Mouse (Mus musculus) cerebellum, postnatal 36 days (tissue): Measurements from ENCODE around the gene Zic4.

Experiments
- DNase-seq, 2 experiments: peaks; one replicate each; pipeline ENCODE4 v3.0.0; 2021 to 2022; ENCODE audit warnings: mixed read lengths in 2 of 2

Zic4 gene

GRCm38 (mm10) chr9:91380458-91380914, 18.3 kb downstream of the Zic4 start:
- peak; percentile 60 to 72 for DNase-seq

GRCm38 (mm10) chr9:91381284-91382110, 19.3 kb downstream of the Zic4 start:
- peak; percentile 90 to 92 for DNase-seq

GRCm38 (mm10) chr9:91382111-91382379, 19.8 kb downstream of the Zic4 start:
- no peak for DNase-seq

- peak; percentile 45 to 69 for DNase-seq
Measured at GRCm38 (mm10) chr9:91382471-91383255, 20.4 kb downstream of the Zic4 start.

- peak; percentile 72 to 76 for DNase-seq
Measured at GRCm38 (mm10) chr9:91383441-91384135, 21.4 kb downstream of the Zic4 start.

GRCm38 (mm10) chr9:91384136-91384500, 21.9 kb downstream of the Zic4 start:
- peak; percentile 59 for DNase-seq

GRCm38 (mm10) chr9:91384693-91385560, 22.7 kb downstream of the Zic4 start:
- DNase-seq: no peak

- DNase-seq: peak in 1 of 2 experiments; percentile 30
Measured at GRCm38 (mm10) chr9:91385561-91386430, 23.6 kb downstream of the Zic4 start.

- DNase-seq: peak; percentile 43 to 60
Measured at GRCm38 (mm10) chr9:91386502-91386890, 24.3 kb downstream of the Zic4 start.

GRCm38 (mm10) chr9:91386891-91387739, 24.9 kb downstream of the Zic4 start:
- DNase-seq: peak; percentile 41 to 69

- no peak for DNase-seq
Measured at GRCm38 (mm10) chr9:91387740-91388080, 25.5 kb downstream of the Zic4 start.

GRCm38 (mm10) chr9:91388173-91388572, 26.0 kb downstream of the Zic4 start:
- no peak for DNase-seq

GRCm38 (mm10) chr9:91393376-91394068, 31.3 kb downstream of the Zic4 start:
- no peak for DNase-seq

GRCm38 (mm10) chr9:91394211-91394646, 32.0 kb downstream of the Zic4 start:
- no peak for DNase-seq

GRCm38 (mm10) chr9:91395066-91395772, 33.0 kb downstream of the Zic4 start:
- DNase-seq: no peak

GRCm38 (mm10) chr9:91399976-91400375, 37.8 kb downstream of the Zic4 start:
- no peak for DNase-seq

- DNase-seq: no peak
Measured at GRCm38 (mm10) chr9:91400482-91401093, 38.4 kb downstream of the Zic4 start.

GRCm38 (mm10) chr9:91401471-91401870, 39.3 kb downstream of the Zic4 start:
- no peak for DNase-seq

GRCm38 (mm10) chr9:91404229-91404628, 42.0 kb downstream of the Zic4 start:
- no peak for DNase-seq
